Mouse (Mus musculus): ENCODE data around the gene Fut9. TPM values are rescaled to one million over a fixed set of nuclear protein-coding genes. Genes with fewer than 3 reads are reported as not detected.

Gene Fut9
- polyA plus RNA-seq, 1 experiment from 2014 or later, result 0.01 TPM

DNA sequence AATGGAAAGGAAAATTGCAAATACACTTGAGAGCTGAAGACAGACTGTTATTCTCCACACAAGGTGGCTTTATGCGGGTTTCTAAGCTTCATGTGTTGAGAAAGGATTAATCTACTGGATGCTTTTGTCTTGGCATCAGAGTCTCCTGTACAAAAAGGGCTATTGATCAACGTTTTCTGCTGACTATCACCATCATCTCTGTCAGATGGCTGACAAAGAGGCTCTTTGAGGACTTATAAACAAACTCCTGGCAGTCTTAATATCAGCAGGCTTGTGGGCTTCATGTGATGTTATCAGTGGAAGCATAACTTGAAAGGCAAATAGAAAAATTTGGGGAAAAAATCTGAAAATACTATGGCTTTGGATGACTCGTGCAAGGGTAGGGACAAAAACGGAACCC lies 206.8 kb downstream of the Fut9 start:
- no peaks in the 10 kb centered on the region for H3K36me3 ChIP-seq (ENCODE audit: insufficient read depth, low read length)
- H3K4me3 ChIP-seq (ENCODE audit: low read depth, low read length), result no peak overlapping the region
- ATAC-seq (no peak), DNase-seq (ENCODE audit: low spot score) (no peak)
- 64% methylated on average over 4 of the region's 4 CpGs for WGBS
- no peak overlapping the region for H3K9ac ChIP-seq (replicated peaks; ENCODE audit: low read depth)
- H3K4me2 ChIP-seq (replicated peaks; ENCODE audit: low read depth, low read length), result no peak overlapping the region
- TF ChIP-seq EP300 (IDR thresholded peaks at IDR 0.05) (no peak), CTCF (IDR thresholded peaks at IDR 0.05) (no peak)
- no peaks in the 10 kb centered on the region for H3K9me3 ChIP-seq (ENCODE audit: low read length)
- H3K27me3 ChIP-seq (replicated peaks; ENCODE audit: insufficient read depth, low read length), result no peaks in the 10 kb centered on the region
- H3K4me1 ChIP-seq (ENCODE audit: insufficient read depth, low read depth, low read length), result no peaks in the 10 kb centered on the region
- no peak overlapping the region for H3K27ac ChIP-seq (ENCODE audit: low read length)
